Mouse (Mus musculus) embryo, embryonic 11 days (tissue): Measurements from ENCODE around the gene Tpi1.
"Not testable (repeated sequence)": the region's sequence is repeated elsewhere in the genome, so short reads cannot be mapped to it uniquely, and the experiment has no call there.

Experiments used
- DNase-seq: peaks from one replicate; pipeline ENCODE4 v3.0.0-alpha.2; 2015

Gene Tpi1

GRCm38 (mm10) chr6:124808358-124809012, 5.6 kb downstream of the Tpi1 start, which contains the start of gene Spsb2:
Gene Spsb2, plus strand, starts transcription at chr6:124808661.
- peak; percentile 86 for DNase-seq

GRCm38 (mm10) chr6:124807986-124808357, 6.1 kb downstream of the Tpi1 start:
- DNase-seq: no peak

- DNase-seq: no peak
Observed at GRCm38 (mm10) chr6:124807366-124807765, 6.7 kb downstream of the Tpi1 start.

GRCm38 (mm10) chr6:124806446-124807140, 7.5 kb downstream of the Tpi1 start:
- no peak for DNase-seq

- peak; percentile 97 for DNase-seq
Observed at GRCm38 (mm10) chr6:124805341-124806321, 8.5 kb downstream of the Tpi1 start.

- DNase-seq: no peak
Observed at GRCm38 (mm10) chr6:124804341-124804740, 9.8 kb downstream of the Tpi1 start.

- not testable (repeated sequence) for DNase-seq
Observed at GRCm38 (mm10) chr6:124803691-124804090, 10.4 kb downstream of the Tpi1 start.

GRCm38 (mm10) chr6:124803061-124803460, 11.0 kb downstream of the Tpi1 start:
- no peak for DNase-seq

GRCm38 (mm10) chr6:124802400-124802799, 11.7 kb downstream of the Tpi1 start:
- DNase-seq: peak; percentile 30

- DNase-seq: no peak
Observed at GRCm38 (mm10) chr6:124796200-124796599, 17.9 kb downstream of the Tpi1 start.

GRCm38 (mm10) chr6:124795781-124796180, 18.3 kb downstream of the Tpi1 start:
- DNase-seq: no peak

GRCm38 (mm10) chr6:124791911-124792310, 22.2 kb downstream of the Tpi1 start:
- no peak for DNase-seq

- DNase-seq: no peak
Observed at GRCm38 (mm10) chr6:124790121-124790520, 24.0 kb downstream of the Tpi1 start.

- DNase-seq: no peak
Observed at GRCm38 (mm10) chr6:124789519-124789918, 24.6 kb downstream of the Tpi1 start.

- DNase-seq: no peak
Observed at GRCm38 (mm10) chr6:124787722-124788121, 26.4 kb downstream of the Tpi1 start.

- no peak for DNase-seq
Observed at GRCm38 (mm10) chr6:124786756-124787420, 27.2 kb downstream of the Tpi1 start.

GRCm38 (mm10) chr6:124782436-124782835, 31.7 kb downstream of the Tpi1 start:
- DNase-seq: peak; percentile 77

- DNase-seq: no peak
Observed at GRCm38 (mm10) chr6:124780917-124781316, 33.2 kb downstream of the Tpi1 start.

GRCm38 (mm10) chr6:124779984-124780416, 34.1 kb downstream of the Tpi1 start:
- no peak for DNase-seq

GRCm38 (mm10) chr6:124779222-124779983, 34.7 kb downstream of the Tpi1 start, which contains the start of gene Lrrc23:
Gene Lrrc23, minus strand, starts transcription at chr6:124779727.
- DNase-seq: peak; percentile 83

- no peak for DNase-seq
Observed at GRCm38 (mm10) chr6:124770511-124770910, 43.6 kb downstream of the Tpi1 start.

GRCm38 (mm10) chr6:124770013-124770412, 44.1 kb downstream of the Tpi1 start:
- no peak for DNase-seq
